Mouse (Mus musculus): ENCODE results near the gene Cbx4. TPM values are rescaled to one million over a fixed set of nuclear protein-coding genes. Genes with fewer than 3 reads are reported as not detected.

Cbx4 gene
- polyA plus RNA-seq, 1 experiment from 2014 or later: 16.8 TPM

DNA sequence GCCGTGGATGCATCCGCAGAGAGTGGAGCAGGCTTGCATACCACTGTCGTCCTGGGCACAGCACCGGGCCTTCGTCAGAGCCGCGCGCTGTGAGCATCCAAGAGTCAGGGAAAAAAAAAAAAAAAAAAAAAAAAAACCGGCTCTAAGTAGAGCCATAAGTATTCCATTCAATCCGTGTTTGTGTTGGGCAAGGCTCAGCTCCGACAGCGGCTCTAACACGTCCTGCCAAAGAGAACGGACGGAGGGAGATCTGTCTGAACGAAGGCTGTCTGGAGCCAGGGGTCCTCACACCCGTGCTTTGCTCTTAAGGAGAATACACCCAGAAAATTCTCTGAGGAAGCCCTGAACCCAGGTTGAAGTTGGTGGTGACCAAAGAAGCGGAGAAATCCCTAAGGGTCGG, 51.4 kb downstream of the Cbx4 start:
- H3K27me3 ChIP-seq (ENCODE audit: control insufficient read depth, insufficient read depth, low read length): peaks cover 59% of the 10 kb centered on the region
- peak overlapping the region; percentile 43 for H3K4me2 ChIP-seq (replicated peaks)
- H3K27ac ChIP-seq: no peak overlapping the region
- peaks cover 39% of the 10 kb centered on the region for H3K4me1 ChIP-seq (replicated peaks; ENCODE audit: control insufficient read depth, insufficient read depth, low read length)
- H3K9me3 ChIP-seq (ENCODE audit: control insufficient read depth, low read length): no peaks in the 10 kb centered on the region
- H3K36me3 ChIP-seq (replicated peaks; ENCODE audit: control insufficient read depth, insufficient read depth): peaks cover 30% of the 10 kb centered on the region
- H3K4me3 ChIP-seq (replicated peaks; ENCODE audit: low read length): peak overlapping the region; percentile 11
- DNase-seq (ENCODE audit: low spot score) (no peak), ATAC-seq (ENCODE audit: low FRiP score) (no peak)
- no peak overlapping the region for H3K9ac ChIP-seq
- WGBS: 6% methylated on average over 19 of the region's 19 CpGs

DNA sequence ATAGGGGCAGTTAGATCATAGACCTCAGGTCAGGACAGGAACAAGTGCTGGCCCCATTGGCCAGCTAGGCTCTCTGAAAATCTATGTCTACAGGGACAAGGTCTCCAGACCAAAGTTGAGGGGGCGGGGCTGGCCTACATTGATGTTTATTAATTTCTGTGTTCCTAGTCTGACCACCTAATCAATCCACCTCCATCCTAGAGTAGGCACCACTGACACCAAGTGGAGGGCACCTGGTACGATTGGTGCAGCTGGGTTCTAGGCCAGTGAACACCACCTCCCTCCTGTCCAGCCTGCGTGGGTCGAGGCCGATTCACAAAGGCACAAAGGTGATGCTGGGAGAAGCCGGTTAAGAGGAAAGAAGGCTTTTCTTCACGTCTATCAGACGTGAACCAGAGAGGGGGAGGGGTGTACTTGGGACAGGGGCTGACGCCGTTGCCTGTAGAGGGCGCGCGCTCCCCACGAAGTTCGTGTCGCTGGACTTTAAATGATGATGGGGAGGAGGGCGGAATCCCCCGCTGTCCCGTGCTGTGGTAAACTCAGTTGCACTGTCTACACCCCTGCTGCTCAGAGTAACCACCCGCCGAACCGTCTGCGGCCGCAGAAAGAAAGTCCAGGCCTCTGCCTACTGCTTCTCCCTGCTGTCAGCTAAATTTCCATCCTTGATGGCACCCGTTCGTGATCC, 52.0 kb downstream of the Cbx4 start:
- Histone ChIP-seq H3K27me3 (ENCODE audit: control insufficient read depth, insufficient read depth, low read length) (peaks cover 53% of the 10 kb centered on the region), H3K27ac (no peak overlapping the region), H3K4me2 (replicated peaks) (peak overlapping the region; percentile 43), H3K9ac (no peak overlapping the region), H3K4me3 (replicated peaks; ENCODE audit: low read length) (peak overlapping the region; percentile 11), H3K4me1 (replicated peaks; ENCODE audit: control insufficient read depth, insufficient read depth, low read length) (peaks cover 33% of the 10 kb centered on the region), H3K36me3 (replicated peaks; ENCODE audit: control insufficient read depth, insufficient read depth) (peaks cover 35% of the 10 kb centered on the region), H3K9me3 (ENCODE audit: control insufficient read depth, low read length) (no peaks in the 10 kb centered on the region)
- DNase-seq (ENCODE audit: low spot score): no peak
- WGBS: 1% methylated on average over 26 of the region's 26 CpGs
- peak; percentile 39; the same call in 1 of the 2 replicates for ATAC-seq (ENCODE audit: low FRiP score)

Other genes starting within 250 kb of the Cbx4 start
- 64.7 and 69.3 TPM in 2 replicates for gene Rbfox3, start 174.6 kb downstream of the Cbx4 start, polyA plus RNA-seq (2014; fragmentation: Nextera tagmentation; extraction: Ambion mirVana)
- gene Enpp7, start 98.0 kb downstream of the Cbx4 start, polyA plus RNA-seq (2014; fragmentation: Nextera tagmentation; extraction: Ambion mirVana): not detected in 2 replicates
- gene Cbx2, start 63.3 kb downstream of the Cbx4 start, polyA plus RNA-seq (2014; fragmentation: Nextera tagmentation; extraction: Ambion mirVana): 10.7 and 13.7 TPM in 2 replicates
- 8.5 and 9.8 TPM in 2 replicates for gene Cbx8, start 45.3 kb downstream of the Cbx4 start, polyA plus RNA-seq (2014; fragmentation: Nextera tagmentation; extraction: Ambion mirVana)
- gene Tbc1d16, start 142.3 kb upstream of the Cbx4 start, polyA plus RNA-seq (2014; fragmentation: Nextera tagmentation; extraction: Ambion mirVana): 39.3 and 41.2 TPM in 2 replicates
- 12.0 and 14.1 TPM in 2 replicates for gene Ccdc40, start 142.4 kb upstream of the Cbx4 start, polyA plus RNA-seq (2014; fragmentation: Nextera tagmentation; extraction: Ambion mirVana)
- gene Gaa, start 181.7 kb upstream of the Cbx4 start, polyA plus RNA-seq (2014; fragmentation: Nextera tagmentation; extraction: Ambion mirVana): 78.7 and 82.4 TPM in 2 replicates
- 223 and 243 TPM in 2 replicates for gene Eif4a3, start 213.9 kb upstream of the Cbx4 start, polyA plus RNA-seq (2014; fragmentation: Nextera tagmentation; extraction: Ambion mirVana)
- gene Card14, start 221.5 kb upstream of the Cbx4 start, polyA plus RNA-seq (2014; fragmentation: Nextera tagmentation; extraction: Ambion mirVana): 0.16 and 0.18 TPM in 2 replicates